Mouse (Mus musculus) small intestine, adult 2 months (tissue): ENCODE data around the gene Cdkn2aipnl. TPM values are rescaled to one million over a fixed set of nuclear protein-coding genes. Genes with fewer than 3 reads are reported as not detected.
A peak's percentile ranks its signal among the peaks of the same experiment; 100 is the strongest.

Experiments used
- H3K27ac ChIP-seq: fragments of 200-500 bp; 2 replicates; pipeline ENCODE4 v1.5.1; 2012; ENCODE audit warnings: low read depth, low read length, control low read depth, inconsistent platforms; ENCODE audit not compliant: insufficient read depth
- H3K27me3 ChIP-seq: fragments of 200-500 bp; 2 replicates; pipeline ENCODE4 v1.6.1; 2012; ENCODE audit warnings: mild to moderate bottlenecking, moderate library complexity, low read length, inconsistent platforms; ENCODE audit not compliant: control insufficient read depth, insufficient read depth
- H3K36me3 ChIP-seq: fragments of 200-500 bp; 2 replicates; pipeline ENCODE4 v1.6.1; 2012; ENCODE audit warnings: mild to moderate bottlenecking, low read length, control low read depth, inconsistent platforms; ENCODE audit not compliant: control insufficient read depth, insufficient read depth
- H3K4me1 ChIP-seq: fragments of 200-500 bp; 2 replicates; pipeline ENCODE4 v1.6.1; 2012; ENCODE audit warnings: low read length, inconsistent platforms, mixed read lengths; ENCODE audit not compliant: control insufficient read depth, insufficient read depth, insufficient read length
- H3K4me3 ChIP-seq: fragments of 200-500 bp; 2 replicates; pipeline ENCODE4 v1.5.1; 2012; ENCODE audit warnings: low read depth, mild to moderate bottlenecking, control low read depth, inconsistent platforms, low read length, moderate library complexity
- CTCF ChIP-seq: fragments of 200-500 bp; IDR thresholded peaks from 2 replicates; pipeline ENCODE4 v1.5.1; 2012; ENCODE audit warnings: low read depth, mild to moderate bottlenecking, control low read depth, inconsistent platforms, low read length, moderate library complexity, mixed read lengths; ENCODE audit not compliant: insufficient replicate concordance, insufficient read length; ENCODE audit errors: extremely low read depth
- POLR2A ChIP-seq: fragments of 200-500 bp; IDR thresholded peaks from 2 replicates; pipeline ENCODE4 v1.6.1; 2012; ENCODE audit warnings: low read depth, mild to moderate bottlenecking, control low read depth, inconsistent platforms, low read length, moderate library complexity
- WGBS: fragments of 180-500 bp; shearing (Covaris S2); methylation state at CpG from one replicate; pipeline ENCODE4 v1.1.7; 2018; 5-methylcytosine and 5-hydroxymethylcytosine counted together
- polyA plus RNA-seq: library from polyadenylated mRNA; depleted of rRNA; stranded (reverse); fragments of >200 nt; gene quantifications from 2 replicates; pipeline ENCODE4 v1.2.3, GENCODE M21; 2012

Gene Cdkn2aipnl
- polyA plus RNA-seq, 1 experiment = 14.0 TPM

DNA sequence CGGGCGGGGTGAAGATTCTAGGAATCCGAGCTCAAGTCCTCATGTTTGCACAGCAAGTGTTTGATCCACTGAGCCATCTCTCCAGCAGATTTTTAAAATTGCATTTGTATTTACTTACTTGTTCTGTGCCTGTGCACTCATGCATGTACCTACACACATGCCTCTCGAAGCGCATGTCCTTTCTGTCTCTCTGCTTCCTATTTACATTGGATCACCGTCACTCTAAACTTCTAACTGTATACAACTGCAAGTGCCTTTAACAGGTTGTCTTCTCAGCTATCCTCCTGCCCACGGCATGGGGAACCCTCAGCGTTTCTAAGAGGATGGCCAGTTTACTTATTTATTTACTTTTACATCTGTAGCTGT lies 27.9 kb upstream of the Cdkn2aipnl start:
- peak overlapping the region; percentile 28; the same call in 1 of the 2 replicates for H3K27ac ChIP-seq
- H3K4me3 ChIP-seq = no peak overlapping the region
- WGBS = 78% methylated on average over 8 of the region's 8 CpGs
- peaks cover 14% of the 10 kb centered on the region; the same call in 1 of the 2 replicates for H3K4me1 ChIP-seq
- no peaks in the 10 kb centered on the region for H3K36me3 ChIP-seq
- no peak for TF ChIP-seq POLR2A
- no peak for TF ChIP-seq CTCF
- no peaks in the 10 kb centered on the region for H3K27me3 ChIP-seq

DNA sequence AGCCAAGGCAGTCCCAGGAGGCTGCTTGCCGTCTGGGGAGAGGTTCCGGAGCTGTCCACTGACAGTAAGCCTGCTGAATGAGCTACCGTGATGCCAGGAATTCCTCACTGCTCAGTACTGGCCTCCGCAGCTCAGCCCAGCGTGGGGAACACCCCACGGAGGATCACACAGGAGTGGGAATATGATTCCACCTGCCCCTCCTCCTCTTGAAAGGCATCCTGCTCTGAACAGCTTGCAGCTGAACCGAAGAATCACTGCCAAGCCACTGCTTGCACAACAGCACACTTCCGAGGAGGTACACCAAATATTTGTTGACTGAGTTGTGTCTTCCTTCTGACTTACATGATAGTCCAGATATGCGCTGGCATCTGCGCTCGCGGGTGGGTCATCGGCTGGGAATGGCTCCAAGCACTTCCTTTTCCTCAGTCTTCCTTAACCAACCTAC lies 26.9 kb upstream of the Cdkn2aipnl start:
- whole genome bisulfite sequencing = 62% methylated on average over 13 of the region's 13 CpGs
- no peak overlapping the region for H3K4me3 ChIP-seq

GRCm38 (mm10) chr11:51942602-51943499 lies 24.6 kb upstream of the Cdkn2aipnl start:
- TF ChIP-seq POLR2A (no peak), CTCF (no peak)
- Histone ChIP-seq H3K27me3 (no peaks in the 10 kb centered on the region), H3K4me3 (no peak overlapping the region), H3K36me3 (no peaks in the 10 kb centered on the region), H3K4me1 (0 out of 2 replicates have a peak, but pooled peaks cover 10% of the 10 kb centered on the region), H3K27ac (no peak overlapping the region)
- WGBS = 81% methylated on average over 15 of the region's 15 CpGs

More for the DNA sequence above, 26.9 kb upstream of the Cdkn2aipnl start:
- TF ChIP-seq CTCF (no peak), POLR2A (no peak)
- H3K27me3 ChIP-seq = no peaks in the 10 kb centered on the region
- H3K36me3 ChIP-seq = no peaks in the 10 kb centered on the region
- peaks cover 14% of the 10 kb centered on the region; the same call in 1 of the 2 replicates for H3K4me1 ChIP-seq
- no peak overlapping the region for H3K27ac ChIP-seq

- Histone ChIP-seq H3K4me3 (no peak overlapping the region), H3K27ac (no peak overlapping the region), H3K36me3 (no peaks in the 10 kb centered on the region), H3K4me1 (0 out of 2 replicates have a peak, but pooled peaks cover 9% of the 10 kb centered on the region), H3K27me3 (no peaks in the 10 kb centered on the region)
- 79% methylated on average over 6 of the region's 6 CpGs for WGBS
- TF ChIP-seq POLR2A (no peak), CTCF (no peak)
Observed at GRCm38 (mm10) chr11:51943500-51943841, 24.0 kb upstream of the Cdkn2aipnl start.

DNA sequence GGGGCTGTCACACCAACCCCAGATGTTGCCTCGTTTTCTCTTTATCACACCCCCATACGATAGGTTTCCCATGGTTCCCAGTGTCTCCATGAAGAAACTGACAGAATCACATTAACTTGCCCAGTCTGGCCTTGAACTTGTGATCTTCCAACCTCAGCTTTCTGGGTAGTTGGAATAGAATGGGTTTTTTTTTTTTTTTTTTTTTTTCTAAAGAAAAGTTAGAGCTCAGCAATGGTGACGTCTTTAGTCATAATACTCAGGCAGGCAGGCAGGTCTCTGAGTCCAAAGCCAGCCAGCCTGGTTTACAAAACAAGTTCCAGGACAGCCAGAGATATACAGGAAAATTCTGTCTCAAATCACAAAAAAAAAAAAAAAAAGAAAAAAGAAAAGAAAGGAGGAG lies 23.2 kb upstream of the Cdkn2aipnl start:
- H3K4me1 ChIP-seq = peaks cover 9% of the 10 kb centered on the region; the same call in 1 of the 2 replicates
- H3K27me3 ChIP-seq = no peaks in the 10 kb centered on the region
- no peaks in the 10 kb centered on the region for H3K36me3 ChIP-seq
- no peak for TF ChIP-seq POLR2A
- no peak for TF ChIP-seq CTCF
- no peak overlapping the region for H3K27ac ChIP-seq
- H3K4me3 ChIP-seq = no peak overlapping the region
- 93% methylated on average over 3 of the region's 3 CpGs for WGBS

DNA sequence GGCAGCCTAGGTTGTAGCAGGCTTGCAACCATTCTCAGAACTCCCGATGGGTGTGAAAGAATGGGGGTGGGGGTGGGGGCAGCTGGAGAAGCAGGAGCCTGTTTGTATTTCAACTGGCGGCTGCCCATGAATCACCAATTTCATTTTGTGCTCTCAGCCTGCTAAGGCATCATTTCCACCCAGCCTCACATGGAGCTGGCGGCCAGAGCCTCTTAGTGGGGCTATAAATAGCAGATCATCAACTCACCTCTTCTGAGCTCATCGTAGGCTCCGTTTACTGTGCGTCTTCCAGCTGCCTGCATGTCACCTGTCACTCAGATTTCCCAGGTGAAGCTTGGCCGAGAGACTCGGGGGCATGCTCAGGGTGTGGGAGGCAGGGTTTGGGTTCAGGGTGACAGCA lies 21.9 kb upstream of the Cdkn2aipnl start:
- H3K4me3 ChIP-seq = no peak overlapping the region
- no peaks in the 10 kb centered on the region for H3K36me3 ChIP-seq
- TF ChIP-seq POLR2A (no peak), CTCF (no peak)
- 5% methylated on average over 8 of the region's 8 CpGs for WGBS
- H3K27me3 ChIP-seq = no peaks in the 10 kb centered on the region
- H3K27ac ChIP-seq = no peak overlapping the region
- H3K4me1 ChIP-seq = peaks cover 7% of the 10 kb centered on the region; the same call in 1 of the 2 replicates

GRCm38 (mm10) chr11:51946144-51946543 lies 21.3 kb upstream of the Cdkn2aipnl start:
- no peaks in the 10 kb centered on the region for H3K36me3 ChIP-seq
- no peak overlapping the region for H3K27ac ChIP-seq
- WGBS = 63% methylated on average over 6 of the region's 6 CpGs
- no peaks in the 10 kb centered on the region for H3K27me3 ChIP-seq
- no peak for TF ChIP-seq CTCF
- TF ChIP-seq POLR2A = no peak
- no peak overlapping the region for H3K4me3 ChIP-seq
- H3K4me1 ChIP-seq = peaks cover 4% of the 10 kb centered on the region; the same call in 1 of the 2 replicates
